Mouse (Mus musculus) adrenal gland, postnatal 36 days (tissue): Measurements from ENCODE around the gene Slc22a12. TPM values are rescaled to one million over a fixed set of nuclear protein-coding genes. Genes with fewer than 3 reads are reported as not detected.

Experiments used
- DNase-seq, 2 experiments: peaks; one replicate each; pipeline ENCODE4 v3.0.0; 2021; ENCODE audit warnings: mixed read lengths in 1 of 2
- total RNA-seq, 2 experiments: library from RNA; stranded (reverse); gene quantifications; 2 replicates each; pipeline ENCODE4 v1.2.3; 2021

Slc22a12 gene
- total RNA-seq, 2 experiments from 2014 or later = 0.20 TPM; not detected in 1

DNA sequence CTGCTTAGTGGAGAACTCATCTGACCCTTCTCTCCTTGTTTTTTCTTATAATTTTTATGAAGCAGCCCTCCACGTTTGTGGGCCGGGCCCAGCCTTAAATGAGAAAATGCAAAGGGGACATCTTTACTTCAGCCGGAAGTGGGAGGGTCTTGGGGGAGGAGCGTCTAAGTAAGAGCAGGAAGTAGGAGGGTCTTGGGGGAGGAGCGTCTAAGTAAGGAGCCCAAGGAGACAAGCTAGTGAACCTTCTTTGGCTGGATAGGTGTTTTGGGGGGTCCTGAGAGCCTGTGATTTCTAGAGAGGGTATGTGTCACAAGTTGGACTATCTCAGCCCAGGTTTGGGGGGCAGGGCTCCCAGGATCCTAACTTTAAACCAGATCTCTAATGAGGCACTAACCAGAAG lies 27.4 kb downstream of the Slc22a12 start:
- DNase-seq = no peak

DNA sequence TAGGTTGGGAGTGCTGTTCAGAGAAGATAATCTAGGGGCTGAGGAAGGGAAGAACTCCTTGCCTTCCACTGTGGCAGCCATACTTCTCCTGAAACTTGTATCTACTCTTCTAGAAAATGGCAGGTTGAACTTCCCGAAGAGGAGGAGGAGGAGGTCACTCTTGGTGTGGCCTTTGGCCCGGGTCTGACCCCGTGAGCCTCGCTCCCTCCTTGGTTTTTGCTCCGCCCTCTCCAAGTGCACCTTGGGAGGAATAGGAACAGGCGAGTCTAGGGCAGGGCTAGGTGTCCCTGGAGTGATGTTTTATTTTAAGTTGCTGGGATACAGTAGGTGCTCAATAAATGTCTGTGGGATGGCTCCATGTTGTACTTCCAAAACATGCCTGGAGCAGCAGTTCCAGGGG lies 27.9 kb downstream of the Slc22a12 start:
- DNase-seq = no peak

DNA sequence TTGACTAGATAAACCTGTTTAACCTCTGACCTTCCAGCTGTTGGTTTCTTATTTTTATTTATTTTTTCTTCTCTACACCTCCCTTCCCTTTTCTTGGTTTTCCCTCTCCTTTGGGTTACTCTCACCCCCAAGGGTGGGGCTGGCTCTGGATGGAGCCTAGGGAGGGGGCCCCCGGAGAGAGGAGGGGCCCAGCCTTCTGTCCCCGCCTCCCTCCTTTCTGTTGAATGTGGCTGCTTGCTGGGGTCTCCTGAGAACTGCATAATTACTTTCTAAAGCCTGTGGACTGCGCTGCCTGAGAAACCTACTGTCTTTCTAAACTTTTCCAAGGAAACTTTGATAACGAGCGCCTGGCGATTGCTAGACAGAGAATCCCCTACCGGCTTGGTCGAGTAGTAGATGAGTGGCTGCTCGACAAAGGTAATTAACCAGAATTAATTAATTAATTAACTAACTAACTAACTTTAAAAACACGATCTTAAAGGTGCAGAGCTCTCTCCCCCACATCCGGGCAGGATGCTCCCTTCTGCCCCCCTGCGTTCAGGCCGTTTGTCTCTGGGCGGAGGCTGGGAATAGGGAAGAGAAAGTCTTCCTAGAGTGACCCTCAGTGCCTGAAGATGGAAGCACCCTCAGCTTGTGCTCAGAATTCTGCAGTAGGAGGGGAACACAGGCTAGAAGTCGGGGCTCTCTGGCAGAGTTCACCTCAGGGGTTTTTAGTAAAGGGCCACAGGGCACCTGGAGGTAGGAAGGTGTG lies 29.3 kb downstream of the Slc22a12 start:
- no peak for DNase-seq

DNA sequence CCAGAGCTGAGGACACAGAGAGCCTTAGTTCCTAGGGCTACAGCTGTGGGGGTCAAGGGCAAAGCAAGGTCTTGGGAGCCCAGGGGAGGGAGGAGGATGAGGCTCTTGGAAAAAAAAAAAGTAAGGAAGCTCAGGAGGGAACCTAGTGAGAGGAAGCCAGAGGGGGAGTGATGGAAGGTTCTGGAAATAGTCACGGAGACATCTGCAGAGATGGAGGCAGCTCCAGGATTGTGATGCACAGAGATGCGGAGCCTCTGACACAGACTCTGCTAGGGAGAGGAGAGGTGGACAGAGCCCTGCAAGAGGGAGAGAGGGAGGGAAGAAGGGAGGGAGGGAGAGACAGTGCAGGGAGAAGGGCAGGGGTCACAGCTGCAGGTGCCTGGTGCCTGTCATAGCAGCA lies 32.3 kb downstream of the Slc22a12 start:
- no peak for DNase-seq

DNA sequence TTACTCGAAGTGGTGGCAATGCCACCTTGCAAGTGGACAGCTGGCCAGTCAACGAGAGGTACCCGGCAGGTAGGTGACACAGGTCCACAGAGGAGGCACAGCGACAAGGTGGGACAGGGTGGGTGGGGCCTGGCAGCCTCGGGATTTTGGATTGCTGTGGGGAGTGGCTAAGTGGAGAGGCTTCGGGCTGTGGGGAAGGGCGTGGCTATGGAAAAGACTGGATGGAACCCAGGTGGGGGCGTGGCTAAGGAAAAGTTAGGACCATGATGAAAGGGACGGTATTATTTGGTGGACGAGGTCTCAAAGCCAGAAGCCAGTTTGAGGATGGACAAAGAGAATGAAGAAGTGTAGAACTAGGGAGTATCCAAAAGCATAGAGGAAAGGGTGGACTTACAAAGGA lies 33.0 kb downstream of the Slc22a12 start:
- DNase-seq = no peak

DNA sequence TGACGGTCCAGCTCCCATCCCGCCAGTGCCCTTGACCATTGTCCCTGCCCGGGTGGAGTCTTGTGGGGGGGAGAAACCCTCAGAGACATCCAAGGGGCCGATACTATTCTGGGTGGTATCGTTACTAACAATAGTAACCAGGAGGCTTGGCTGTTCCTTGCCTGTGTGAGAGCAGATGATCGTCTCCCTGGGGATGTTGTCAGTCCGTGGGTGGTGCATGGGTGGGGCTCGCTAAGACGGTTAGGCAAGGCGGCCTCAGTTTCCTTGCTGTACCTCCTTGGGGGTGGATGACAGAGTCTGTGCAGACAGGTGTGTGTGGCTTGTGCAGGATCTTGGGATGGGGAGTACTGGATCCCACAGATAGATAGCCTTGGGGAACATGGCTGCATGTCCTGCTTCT lies 35.4 kb downstream of the Slc22a12 start:
- DNase-seq = no peak

DNA sequence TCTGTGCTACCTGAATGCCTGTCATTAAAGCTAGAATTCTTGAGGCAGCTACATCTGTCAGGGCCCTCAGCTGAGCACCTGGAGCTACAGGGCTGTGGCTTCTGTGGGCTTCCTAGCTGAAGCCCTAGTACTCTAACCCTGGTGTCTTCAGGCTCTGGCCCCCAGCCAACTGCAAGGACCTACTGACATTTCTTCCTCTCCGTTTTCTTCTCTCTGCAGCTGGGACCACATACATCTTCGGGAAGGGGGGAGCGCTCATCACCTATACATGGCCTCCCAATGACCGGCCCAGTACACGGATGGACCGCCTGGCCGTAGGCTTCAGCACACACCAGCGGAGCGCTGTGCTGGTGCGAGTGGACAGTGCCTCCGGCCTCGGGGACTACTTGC lies 38.2 kb downstream of the Slc22a12 start:
- no peak for DNase-seq

DNA sequence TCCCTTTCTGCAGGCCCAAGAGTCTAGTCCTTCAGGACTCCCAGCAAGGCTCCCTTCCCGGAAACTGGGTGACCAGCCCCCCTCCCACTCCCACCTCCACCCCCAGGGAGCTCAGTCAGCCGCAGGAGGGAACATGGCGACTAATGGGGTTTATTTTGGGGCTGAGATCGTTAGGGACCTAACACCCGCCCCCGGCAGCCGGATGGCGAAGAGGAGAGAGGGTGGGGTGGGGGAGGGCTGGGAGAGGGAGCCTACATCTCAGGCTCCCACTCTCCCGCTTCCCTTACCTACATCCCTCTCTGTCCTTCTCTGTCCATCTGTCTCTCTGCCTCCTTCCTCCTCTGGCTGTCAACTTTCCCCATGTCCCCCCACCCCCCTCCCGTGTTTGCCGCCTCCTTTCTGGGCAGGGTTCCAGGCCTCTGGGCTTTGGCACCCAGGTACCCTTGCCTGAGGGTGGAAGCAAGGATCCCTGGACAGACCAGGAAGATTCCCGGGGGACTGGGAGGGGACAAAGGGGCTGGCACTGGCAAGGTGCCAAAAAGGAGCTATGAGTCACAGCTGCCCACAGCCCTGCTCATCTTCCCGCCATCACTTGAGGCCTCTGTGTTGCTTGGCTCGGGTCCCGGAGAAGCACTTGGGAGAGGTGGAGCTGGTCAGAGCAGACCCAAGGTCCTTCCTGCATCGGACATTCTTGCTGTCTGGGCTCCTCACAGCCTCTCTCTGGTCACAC lies 38.7 kb downstream of the Slc22a12 start:
- peak; percentile 59 to 68 for DNase-seq

DNA sequence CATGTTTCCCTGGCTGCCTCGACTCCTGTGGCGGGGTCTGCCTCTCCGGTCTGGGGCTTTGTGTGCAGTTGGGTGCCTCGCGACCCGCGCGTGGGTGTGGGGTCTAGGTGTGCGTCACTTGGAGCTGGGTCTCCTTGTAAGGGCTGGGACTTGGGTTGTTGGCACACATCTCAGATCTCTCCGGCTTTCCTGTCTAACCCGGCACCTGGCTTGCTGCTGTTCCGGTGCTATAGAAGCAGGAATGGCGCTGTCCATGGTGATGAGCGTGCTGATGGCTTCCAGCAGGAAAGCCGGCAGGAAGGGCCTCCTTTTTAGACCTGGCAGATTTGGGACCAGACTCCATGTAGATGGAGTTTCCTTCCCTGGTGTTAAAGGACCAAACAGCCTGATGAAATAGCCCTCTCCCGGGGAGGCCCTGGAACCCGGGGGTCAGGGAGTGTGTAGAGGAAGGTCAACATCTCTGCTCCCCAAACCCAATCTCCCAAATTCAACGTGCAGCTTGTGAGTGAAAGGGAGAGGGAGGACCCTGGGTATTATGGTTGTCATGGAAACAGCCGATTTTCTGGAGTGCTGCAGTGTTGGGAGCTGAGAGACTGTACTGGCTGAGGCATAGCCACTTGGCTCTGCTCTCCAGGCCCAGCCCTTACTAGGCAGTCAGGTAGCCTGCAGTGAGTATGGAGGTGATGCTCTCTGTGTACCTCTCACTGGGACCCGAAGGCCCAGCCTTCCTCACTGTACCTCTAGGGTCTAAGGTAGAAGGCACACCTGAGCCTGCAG lies 40.1 kb downstream of the Slc22a12 start:
- DNase-seq = peak; percentile 77 to 81

DNA sequence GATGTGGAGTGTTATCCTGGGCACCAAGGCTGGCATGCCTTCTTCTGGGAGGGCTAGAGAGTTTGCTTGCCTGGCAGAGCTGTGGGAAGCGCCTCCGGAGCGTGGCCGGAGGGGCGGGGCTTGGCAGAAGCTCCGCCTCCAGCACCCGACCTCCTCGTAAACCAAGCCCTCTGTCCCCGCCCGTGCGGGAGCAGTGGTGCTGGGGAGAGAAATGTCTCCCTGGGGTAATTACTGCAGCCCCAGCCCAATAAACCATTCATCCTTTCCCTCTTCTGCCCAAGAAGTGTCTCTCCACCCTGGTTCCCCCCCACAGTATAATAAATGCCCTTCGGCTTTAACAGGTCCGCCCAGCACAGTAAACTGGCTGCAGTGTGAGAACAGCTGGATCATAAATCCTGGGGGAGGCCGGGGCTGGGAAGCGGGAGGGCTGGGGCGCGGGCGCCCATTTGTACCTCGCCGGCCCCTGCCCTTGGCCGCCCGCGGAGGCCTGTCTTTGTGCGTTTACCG lies 40.7 kb downstream of the Slc22a12 start:
- DNase-seq = peak; percentile 67 to 82

DNA sequence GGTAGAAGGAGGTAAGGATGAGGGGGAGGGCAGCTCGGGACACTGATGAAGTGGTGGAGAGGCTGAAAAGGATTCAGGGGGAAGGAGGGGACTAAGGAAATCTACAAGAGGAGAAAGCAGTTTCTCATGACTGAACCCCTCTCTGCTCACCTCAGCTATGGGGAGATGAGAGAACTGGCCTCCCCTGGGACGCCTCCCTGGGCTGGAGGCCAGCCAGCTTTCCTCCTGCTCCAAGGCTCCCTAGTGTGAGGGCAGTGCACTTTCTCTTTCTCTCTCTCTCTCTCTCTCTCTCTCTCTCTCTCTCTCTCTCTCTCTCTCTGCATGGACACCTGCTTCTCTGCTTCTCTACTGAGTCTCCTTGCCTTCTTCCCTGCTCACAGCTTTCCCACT lies 42.2 kb downstream of the Slc22a12 start:
- peak in 1 of 2 experiments; percentile 47 for DNase-seq

DNA sequence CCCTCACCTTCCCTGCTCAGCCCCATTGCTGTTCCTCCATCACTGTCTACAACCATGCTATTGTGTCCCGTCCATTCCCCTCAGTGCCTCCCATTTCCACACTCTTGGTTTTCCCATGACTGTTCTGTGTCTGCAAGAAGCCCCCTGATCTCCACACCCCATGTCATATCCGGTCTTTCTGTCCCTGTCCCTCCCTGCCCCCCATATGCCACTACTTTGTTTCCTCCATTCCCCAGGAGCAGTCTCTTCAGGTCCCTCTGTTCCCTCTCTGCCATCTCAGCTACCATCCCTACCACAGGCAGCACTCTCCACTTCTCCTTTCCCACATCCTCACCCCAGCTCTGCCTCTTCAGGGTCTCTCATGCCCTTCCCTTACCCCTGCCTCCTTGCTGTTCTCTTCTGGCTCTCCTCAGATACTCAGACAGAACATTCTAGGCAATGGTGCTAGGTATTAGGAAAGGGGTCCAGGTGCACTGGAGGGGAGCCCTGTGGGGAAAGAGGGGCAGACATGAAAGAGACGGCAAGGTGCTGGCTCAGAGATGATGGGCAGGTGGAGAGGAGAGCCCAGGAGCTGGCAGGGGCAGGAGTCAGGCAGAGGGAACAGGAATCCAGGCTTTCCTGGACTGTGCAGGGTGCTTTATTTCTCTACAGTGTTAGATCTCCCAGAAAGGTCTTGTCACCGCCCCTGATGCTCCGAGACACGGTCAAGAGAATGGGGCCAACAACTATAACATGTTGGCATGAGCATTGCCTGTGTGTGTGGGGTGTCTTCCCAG lies 42.8 kb downstream of the Slc22a12 start:
- DNase-seq = no peak

DNA sequence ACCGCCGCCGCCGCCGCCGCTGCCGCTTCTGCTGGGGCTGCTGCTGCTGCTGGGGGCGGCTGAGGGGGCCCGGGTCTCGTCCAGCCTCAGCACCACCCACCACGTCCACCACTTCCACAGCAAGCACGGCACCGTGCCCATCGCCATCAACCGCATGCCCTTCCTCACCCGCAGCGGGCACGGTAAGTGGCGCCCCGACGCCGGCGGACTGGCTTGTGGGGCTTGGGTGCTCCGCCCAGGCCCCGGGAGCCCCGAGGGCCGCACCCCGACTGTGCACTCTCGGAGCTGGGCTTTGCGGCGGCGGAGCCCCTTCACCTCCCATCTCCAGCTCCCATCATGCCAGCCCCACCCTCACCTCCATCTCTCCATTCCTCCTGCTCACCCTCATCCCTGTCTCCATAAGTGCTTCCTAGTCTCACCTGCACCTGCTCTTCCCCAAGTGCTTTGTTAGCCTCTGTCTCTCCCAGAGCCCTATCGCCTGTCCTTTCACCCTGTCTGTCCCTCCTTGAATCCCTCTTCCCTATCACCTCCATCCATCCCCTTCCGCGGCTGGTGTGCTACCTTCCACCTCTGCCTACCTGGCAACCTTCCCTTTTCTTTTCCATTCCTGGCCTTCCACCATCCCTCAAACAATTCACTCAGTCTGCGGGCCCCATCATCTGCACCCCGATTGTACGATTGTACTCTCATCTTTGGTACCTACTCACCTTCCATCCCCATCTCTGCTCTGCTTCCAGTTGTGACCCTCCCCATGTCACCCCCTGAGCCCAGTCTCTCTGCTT lies 44.3 kb downstream of the Slc22a12 start:
- DNase-seq = no peak

DNA sequence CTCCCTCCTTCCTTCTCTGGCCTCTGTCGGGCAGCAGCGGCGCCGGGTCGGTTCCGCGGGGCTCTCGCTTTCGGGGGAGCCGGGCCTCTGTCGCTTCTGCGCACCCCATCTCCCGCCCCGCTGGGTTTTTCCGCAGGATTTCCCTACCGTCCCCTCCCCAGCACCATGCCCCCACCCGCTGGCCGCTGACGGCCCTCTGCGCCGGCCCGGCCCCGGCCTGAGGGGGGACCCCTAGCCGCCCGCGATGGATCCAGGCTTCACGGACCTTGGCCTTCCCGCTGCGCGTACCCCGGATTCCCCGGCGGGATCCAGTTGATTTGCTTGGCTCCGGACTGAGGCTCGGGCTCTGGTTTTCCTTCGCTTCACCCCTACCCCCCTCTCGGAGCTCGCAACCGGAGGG lies 45.0 kb downstream of the Slc22a12 start:
- peak; percentile 38 to 39 for DNase-seq

DNA sequence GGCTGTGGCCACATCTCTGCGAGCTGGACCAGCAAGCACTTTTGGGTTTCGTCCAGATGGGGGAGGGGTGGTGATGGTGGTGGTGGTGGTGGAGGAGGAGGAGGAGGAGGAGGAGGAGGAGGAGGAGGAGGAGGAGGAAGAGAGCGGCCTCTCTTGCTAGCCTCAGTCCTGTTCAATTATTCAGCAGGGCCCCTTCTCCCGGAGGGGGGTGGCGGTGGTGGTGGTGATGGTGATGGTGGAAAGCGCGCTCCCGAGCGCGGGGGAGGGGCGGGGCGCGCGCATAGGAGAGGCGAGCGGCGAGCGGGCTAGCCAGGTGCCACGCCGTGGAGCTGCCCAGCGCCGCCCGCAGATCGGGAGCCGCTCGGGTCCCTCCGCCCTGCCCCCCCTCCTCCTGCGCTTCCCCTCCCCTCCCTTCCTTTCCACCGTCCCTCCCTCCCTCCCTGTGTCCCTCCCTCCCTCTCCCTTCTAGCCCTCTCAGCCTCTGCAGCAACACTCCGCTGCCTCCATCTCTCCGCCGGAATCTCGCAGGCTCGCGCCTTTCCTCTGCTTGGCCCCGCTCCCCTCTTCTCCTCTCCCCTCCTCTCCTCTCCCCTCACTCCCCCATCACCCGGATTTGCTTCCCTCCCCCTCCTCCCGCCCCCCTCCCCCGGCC lies 45.6 kb downstream of the Slc22a12 start:
- DNase-seq = peak in 1 of 2 experiments; percentile 65

DNA sequence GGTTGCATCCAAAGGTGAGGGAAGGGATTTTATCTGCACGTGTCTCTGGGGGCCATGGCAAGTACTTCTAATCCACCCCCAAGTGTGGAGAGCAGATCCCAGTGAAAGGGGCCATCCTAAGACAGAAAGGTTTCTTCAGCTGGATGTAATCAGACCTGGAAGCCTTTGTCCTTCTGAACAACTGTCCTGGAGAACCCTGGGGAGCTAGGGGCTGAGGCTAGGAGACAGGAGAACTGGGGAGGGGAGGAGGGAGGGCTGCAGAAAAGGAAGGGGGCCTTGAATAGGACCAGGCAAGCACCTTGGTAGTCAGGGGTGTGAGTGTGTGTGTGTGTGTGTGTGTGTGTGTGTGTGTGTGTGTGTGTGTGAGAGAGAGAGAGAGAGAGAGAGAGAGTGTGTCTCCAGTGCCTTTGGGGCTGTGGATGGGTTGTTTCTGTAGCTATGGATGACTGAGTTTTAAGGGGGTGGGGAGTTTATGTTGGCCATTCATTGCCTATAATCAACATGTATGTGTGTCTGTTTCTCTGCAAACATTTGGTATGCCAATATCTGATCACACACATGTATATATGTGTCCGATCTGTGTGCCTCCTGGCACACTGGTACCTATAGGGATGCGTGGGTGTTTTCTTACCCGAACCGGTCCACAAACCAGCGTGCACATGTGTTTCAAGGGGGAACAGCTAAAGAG lies 46.2 kb downstream of the Slc22a12 start:
- DNase-seq = no peak

DNA sequence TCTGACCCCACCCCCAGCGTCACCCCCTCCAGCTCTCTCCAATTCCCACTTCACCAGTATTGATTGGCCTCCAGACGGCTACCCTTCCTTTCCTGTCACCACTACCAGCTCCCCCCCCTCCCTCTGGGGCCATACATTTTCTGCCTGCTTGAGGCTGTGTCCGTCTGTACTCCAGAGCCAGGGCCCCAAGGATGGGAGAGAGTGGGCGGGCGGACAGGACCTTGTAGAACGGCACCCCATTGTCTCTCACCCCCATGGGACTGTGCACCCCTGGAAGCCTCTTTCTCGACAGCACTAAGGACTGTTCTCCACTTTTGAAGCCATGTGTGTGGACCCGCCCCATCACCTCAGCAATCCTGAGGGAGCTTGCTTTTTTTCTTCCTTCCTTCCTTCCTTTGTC lies 47.1 kb downstream of the Slc22a12 start:
- DNase-seq = no peak

DNA sequence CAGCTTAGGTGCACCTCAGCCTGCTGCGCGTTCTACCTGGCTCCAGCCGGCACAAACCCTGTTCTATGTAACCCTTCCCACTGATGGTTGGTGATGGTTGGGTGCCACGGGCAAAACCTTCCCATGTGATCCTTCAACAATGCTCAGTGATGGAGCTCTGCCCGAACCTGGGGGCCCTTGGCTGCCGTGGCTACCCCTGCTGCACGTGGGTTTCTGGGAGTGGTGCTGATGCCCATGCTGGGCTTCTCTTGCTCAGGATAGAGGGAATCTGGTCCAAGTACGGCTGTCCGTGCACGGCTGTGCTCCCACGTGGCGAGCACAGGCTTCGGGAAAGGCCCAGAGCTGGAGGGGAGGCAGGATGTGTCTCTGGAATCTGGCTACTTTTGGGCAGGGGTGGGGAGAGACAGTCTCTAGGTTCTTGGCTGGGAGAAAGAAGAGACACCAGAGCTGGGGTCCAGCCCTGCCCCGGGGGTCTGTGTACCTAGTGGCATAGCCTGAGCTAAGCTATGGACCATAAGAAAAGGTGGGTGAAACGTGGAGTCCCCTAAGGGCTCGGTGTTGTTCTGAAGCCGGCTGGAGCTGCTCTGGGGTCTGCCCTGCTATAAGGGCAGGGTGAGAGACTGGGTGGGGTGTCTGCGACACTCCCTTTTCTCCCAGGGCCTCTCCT lies 48.2 kb downstream of the Slc22a12 start:
- no peak for DNase-seq

DNA sequence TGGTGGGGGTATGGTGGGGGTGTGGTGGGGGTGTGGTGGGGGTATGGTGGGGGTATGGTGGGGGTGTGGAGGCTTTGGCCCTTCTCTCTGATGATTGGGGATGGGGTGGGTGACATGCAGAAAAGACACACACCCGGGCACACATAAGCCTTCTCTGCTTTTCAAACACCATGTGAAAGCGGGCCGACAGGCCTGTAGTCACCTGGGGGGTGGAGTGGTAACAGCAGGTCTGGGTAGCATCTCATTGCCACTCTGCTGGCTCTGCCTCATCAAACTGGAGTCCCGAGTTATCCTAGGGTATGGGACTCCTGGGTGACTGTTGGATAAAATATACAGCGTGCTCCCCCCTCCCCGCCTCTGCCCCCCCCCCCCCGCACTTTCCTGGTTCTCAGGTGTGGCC lies 48.8 kb downstream of the Slc22a12 start:
- no peak for DNase-seq
